Mouse (Mus musculus): Measurements from ENCODE around the gene Tfap2c. TPM values are rescaled to one million over a fixed set of nuclear protein-coding genes. Genes with fewer than 3 reads are reported as not detected.

The Tfap2c gene
- polyA plus RNA-seq, 1 experiment from 2014 or later: 6.0 TPM

GRCm38 (mm10) chr2:172594326-172594725, 44.9 kb downstream of the Tfap2c start:
- Histone ChIP-seq H3K4me1 (no peaks in the 10 kb centered on the region), H3K27ac (no peak overlapping the region), H3K27me3 (replicated peaks) (no peaks in the 10 kb centered on the region), H3K36me3 (no peaks in the 10 kb centered on the region), H3K4me3 (replicated peaks) (no peak overlapping the region), H3K4me2 (no peak overlapping the region), H3K9me3 (no peaks in the 10 kb centered on the region), H3K9ac (no peak overlapping the region)
- 82% methylated on average over 7 of the region's 7 CpGs for WGBS
- no peak for ATAC-seq (ENCODE audit: insufficient read depth, low FRiP score, low read depth)

- Histone ChIP-seq H3K27me3 (replicated peaks) (no peaks in the 10 kb centered on the region), H3K27ac (no peak overlapping the region), H3K4me3 (replicated peaks) (no peak overlapping the region), H3K4me2 (no peak overlapping the region), H3K4me1 (no peaks in the 10 kb centered on the region), H3K9ac (no peak overlapping the region), H3K9me3 (no peaks in the 10 kb centered on the region), H3K36me3 (no peaks in the 10 kb centered on the region)
- 51% methylated on average over 6 of the region's 7 CpGs for WGBS
- ATAC-seq (ENCODE audit: insufficient read depth, low FRiP score, low read depth): no peak
Observed at GRCm38 (mm10) chr2:172597056-172597455, 47.7 kb downstream of the Tfap2c start.

GRCm38 (mm10) chr2:172597881-172598280, 48.5 kb downstream of the Tfap2c start:
- Histone ChIP-seq H3K36me3 (no peaks in the 10 kb centered on the region), H3K27ac (no peak overlapping the region), H3K27me3 (replicated peaks) (no peaks in the 10 kb centered on the region), H3K4me3 (replicated peaks) (no peak overlapping the region), H3K4me2 (no peak overlapping the region), H3K9ac (no peak overlapping the region), H3K4me1 (no peaks in the 10 kb centered on the region), H3K9me3 (no peaks in the 10 kb centered on the region)
- no peak for ATAC-seq (ENCODE audit: insufficient read depth, low FRiP score, low read depth)
- 83% methylated on average over 9 of the region's 9 CpGs for WGBS

GRCm38 (mm10) chr2:172604625-172605024, 55.2 kb downstream of the Tfap2c start:
- Histone ChIP-seq H3K36me3 (no peaks in the 10 kb centered on the region), H3K27ac (no peak overlapping the region), H3K9me3 (no peaks in the 10 kb centered on the region), H3K4me1 (no peaks in the 10 kb centered on the region), H3K4me2 (no peak overlapping the region), H3K27me3 (replicated peaks) (no peaks in the 10 kb centered on the region), H3K9ac (no peak overlapping the region), H3K4me3 (replicated peaks) (no peak overlapping the region)
- 92% methylated on average over 3 of the region's 3 CpGs for WGBS
- no peak for ATAC-seq (ENCODE audit: insufficient read depth, low FRiP score, low read depth)

- no peak overlapping the region for H3K9ac ChIP-seq
- H3K4me3 ChIP-seq (replicated peaks): no peak overlapping the region
- WGBS: 58% methylated on average over 7 of the region's 7 CpGs
- no peaks in the 10 kb centered on the region for H3K27me3 ChIP-seq (replicated peaks)
- H3K27ac ChIP-seq: no peak overlapping the region
- H3K4me2 ChIP-seq: no peak overlapping the region
- ATAC-seq (ENCODE audit: insufficient read depth, low FRiP score, low read depth): no peak
- no peaks in the 10 kb centered on the region for H3K36me3 ChIP-seq
- H3K9me3 ChIP-seq: no peaks in the 10 kb centered on the region
- no peaks in the 10 kb centered on the region for H3K4me1 ChIP-seq
Observed at GRCm38 (mm10) chr2:172605642-172606041, 56.2 kb downstream of the Tfap2c start.

- Histone ChIP-seq H3K36me3 (no peaks in the 10 kb centered on the region), H3K4me1 (no peaks in the 10 kb centered on the region), H3K27me3 (replicated peaks) (no peaks in the 10 kb centered on the region), H3K4me2 (no peak overlapping the region), H3K4me3 (replicated peaks) (no peak overlapping the region), H3K27ac (no peak overlapping the region), H3K9ac (no peak overlapping the region), H3K9me3 (no peaks in the 10 kb centered on the region)
- 69% methylated on average over 11 of the region's 11 CpGs for WGBS
- ATAC-seq (ENCODE audit: insufficient read depth, low FRiP score, low read depth): peak; percentile 43; the same call in 1 of the 2 replicates
Observed at GRCm38 (mm10) chr2:172607710-172608109, 58.3 kb downstream of the Tfap2c start.

Other genes starting within 250 kb of the Tfap2c start
- 18.3 and 23.0 TPM in 2 replicates for gene Fam210b, start 204.0 kb upstream of the Tfap2c start, polyA plus RNA-seq (2015; fragmentation: Nextera tagmentation; extraction: Ambion mirVana)
- gene Aurka, start 179.1 kb upstream of the Tfap2c start, polyA plus RNA-seq (2015; fragmentation: Nextera tagmentation; extraction: Ambion mirVana): 91.0 and 95.0 TPM in 2 replicates
- gene Cstf1, start 178.9 kb upstream of the Tfap2c start, polyA plus RNA-seq (2015; fragmentation: Nextera tagmentation; extraction: Ambion mirVana): 34.9 and 38.8 TPM in 2 replicates
- gene Cass4, start 155.8 kb upstream of the Tfap2c start, polyA plus RNA-seq (2015; fragmentation: Nextera tagmentation; extraction: Ambion mirVana): 0.12 and 0.22 TPM in 2 replicates
- 69.3 and 69.4 TPM in 2 replicates for gene Rtf2, start 109.0 kb upstream of the Tfap2c start, polyA plus RNA-seq (2015; fragmentation: Nextera tagmentation; extraction: Ambion mirVana)
- 1.4 and 1.7 TPM in 2 replicates for gene Gcnt7, start 91.0 kb upstream of the Tfap2c start, polyA plus RNA-seq (2015; fragmentation: Nextera tagmentation; extraction: Ambion mirVana)
- gene Fam209, start 77.1 kb upstream of the Tfap2c start, polyA plus RNA-seq (2015; fragmentation: Nextera tagmentation; extraction: Ambion mirVana): 0.19 TPM in 1 of 2 replicates, not detected in the other